Mouse (Mus musculus) MEL (cell line): ENCODE measurements around the gene Pla2g7. TPM values are rescaled to one million over a fixed set of nuclear protein-coding genes. Genes with fewer than 3 reads are reported as not detected.

ENCODE experiments used
- DNase-seq: peaks from one replicate; pipeline ENCODE4 v3.0.0; 2011; ENCODE audit warnings: low read depth, low spot score
- H3K27ac ChIP-seq: 2 replicates; pipeline ENCODE4 v1.5.1; 2012; ENCODE audit warnings: low read depth, mild to moderate bottlenecking, control low read depth, low read length, moderate library complexity; ENCODE audit not compliant: control insufficient read depth
- H3K27me3 ChIP-seq, 2 experiments: fragments of 150-350 bp in 1 of 2; sonication (generic) in 1 of 2; 2 replicates each; pipeline ENCODE4 v1.6.1; 2012; ENCODE audit warnings: low read length in 2 of 2, mild to moderate bottlenecking in 2 of 2, improper control_type of control experiment in 1 of 2, moderate library complexity in 1 of 2; ENCODE audit not compliant: insufficient read depth in 2 of 2, control insufficient read depth in 1 of 2
- H3K36me3 ChIP-seq, 2 experiments: 2 replicates each; pipeline ENCODE4 v1.6.1; 2012 to 2014; ENCODE audit warnings: low read length in 2 of 2, improper control_type of control experiment in 1 of 2, inconsistent platforms in 1 of 2, mild to moderate bottlenecking in 1 of 2; ENCODE audit not compliant: insufficient read depth in 2 of 2, control insufficient read depth in 1 of 2
- H3K4me1 ChIP-seq, 2 experiments: fragments of 150-350 bp in 1 of 2; sonication (generic) in 1 of 2; 2 replicates each; pipeline ENCODE4 v1.6.1; 2012; ENCODE audit warnings: low read length in 2 of 2, improper control_type of control experiment in 1 of 2, mild to moderate bottlenecking in 1 of 2; ENCODE audit not compliant: insufficient read depth in 2 of 2, control insufficient read depth in 1 of 2
- H3K4me3 ChIP-seq, 2 experiments: fragments of 150-350 bp in 1 of 2; sonication (generic) in 1 of 2; 2 replicates each; pipeline ENCODE4 v1.5.1; 2012; ENCODE audit warnings: low read depth in 2 of 2, low read length in 2 of 2, mild to moderate bottlenecking in 2 of 2, moderate library complexity in 2 of 2, control low read depth in 1 of 2, improper control_type of control experiment in 1 of 2; ENCODE audit not compliant: control insufficient read depth in 1 of 2, insufficient read depth in 1 of 2
- H3K79me2 ChIP-seq: 2 replicates; pipeline ENCODE4 v1.6.1; 2012; ENCODE audit warnings: mild to moderate bottlenecking, low read length, moderate library complexity; ENCODE audit not compliant: control insufficient read depth, poor library complexity, insufficient read depth
- H3K9ac ChIP-seq: 2 replicates; pipeline ENCODE4 v1.6.1; 2012; ENCODE audit warnings: low read depth, mild to moderate bottlenecking, control low read depth, low read length, moderate library complexity; ENCODE audit not compliant: control insufficient read depth, poor library complexity, severe bottlenecking
- H3K9me3 ChIP-seq: fragments of 150-350 bp; sonication (generic); replicated peaks from 2 replicates; pipeline ENCODE4 v1.6.1; 2012; ENCODE audit warnings: mild to moderate bottlenecking, low read length, improper control_type of control experiment, moderate library complexity; ENCODE audit not compliant: insufficient read depth
- CHD1 ChIP-seq: IDR thresholded peaks from 2 replicates; pipeline ENCODE4 v1.6.1; 2012; ENCODE audit warnings: low read depth, mild to moderate bottlenecking, inconsistent platforms, low read length, improper control_type of control experiment
- EP300 ChIP-seq, 2 experiments: IDR thresholded peaks; 2 replicates each; pipeline ENCODE4 v1.6.1; 2011; ENCODE audit warnings: improper control_type of control experiment in 2 of 2, low read length in 2 of 2, low read depth in 1 of 2, mild to moderate bottlenecking in 1 of 2
- ETS1 ChIP-seq: IDR thresholded peaks from 2 replicates; pipeline ENCODE4 v1.6.1; 2012; ENCODE audit warnings: low read depth, mild to moderate bottlenecking, inconsistent platforms, low read length, improper control_type of control experiment, moderate library complexity
- GATA1 ChIP-seq: IDR thresholded peaks from 2 replicates; pipeline ENCODE4 v1.6.1; 2011; ENCODE audit warnings: low read depth, low read length, improper control_type of control experiment
- HCFC1 ChIP-seq: IDR thresholded peaks from 2 replicates; pipeline ENCODE4 v1.6.1; 2012; ENCODE audit warnings: low read depth, mild to moderate bottlenecking, inconsistent platforms, low read length, improper control_type of control experiment, moderate library complexity
- MAX ChIP-seq: IDR thresholded peaks from 2 replicates; pipeline ENCODE4 v1.6.1; 2011; ENCODE audit warnings: low read length, improper control_type of control experiment
- MEF2A ChIP-seq: IDR thresholded peaks from 2 replicates; pipeline ENCODE4 v1.6.1; 2014; ENCODE audit warnings: low read depth, mild to moderate bottlenecking, inconsistent platforms, low read length, improper control_type of control experiment; ENCODE audit not compliant: poor library complexity, insufficient replicate concordance, severe bottlenecking; ENCODE audit errors: extremely low read depth
- MXI1 ChIP-seq: IDR thresholded peaks from 2 replicates; pipeline ENCODE4 v1.6.1; 2011; ENCODE audit warnings: mild to moderate bottlenecking, low read depth, low read length, improper control_type of control experiment
- MYB ChIP-seq: IDR thresholded peaks from 2 replicates; pipeline ENCODE4 v1.6.1; 2011; ENCODE audit warnings: mild to moderate bottlenecking, low read depth, low read length, improper control_type of control experiment
- MYC ChIP-seq: IDR thresholded peaks from 2 replicates; pipeline ENCODE4 v1.6.1; 2011; ENCODE audit warnings: low read depth, mild to moderate bottlenecking, low read length, improper control_type of control experiment, moderate library complexity
- NELFE ChIP-seq: IDR thresholded peaks from 2 replicates; pipeline ENCODE4 v1.6.1; 2011; ENCODE audit warnings: low read depth, low read length, improper control_type of control experiment
- POLR2AphosphoS2 ChIP-seq: IDR thresholded peaks from 2 replicates; pipeline ENCODE4 v1.6.1; 2011; ENCODE audit warnings: low read length, improper control_type of control experiment
- RAD21 ChIP-seq: IDR thresholded peaks from 2 replicates; pipeline ENCODE4 v1.6.1; 2011; ENCODE audit warnings: mild to moderate bottlenecking, low read depth, low read length, improper control_type of control experiment
- SIN3A ChIP-seq: IDR thresholded peaks from 2 replicates; pipeline ENCODE4 v1.6.1; 2012; ENCODE audit warnings: low read length, improper control_type of control experiment, inconsistent platforms
- TAL1 ChIP-seq: IDR thresholded peaks from 2 replicates; pipeline ENCODE4 v1.6.1; 2012; ENCODE audit warnings: mild to moderate bottlenecking, inconsistent platforms, low read length, moderate library complexity, mixed read lengths
- TBP ChIP-seq: IDR thresholded peaks from 2 replicates; pipeline ENCODE4 v1.8.0; 2011; ENCODE audit warnings: low read depth, low read length, improper control_type of control experiment
- TCF12 ChIP-seq: IDR thresholded peaks from 2 replicates; pipeline ENCODE4 v1.6.1; 2014; ENCODE audit warnings: low read depth, mild to moderate bottlenecking, inconsistent platforms, low read length, improper control_type of control experiment, moderate library complexity
- UBTF ChIP-seq: IDR thresholded peaks from 2 replicates; pipeline ENCODE4 v1.6.1; 2012; ENCODE audit warnings: low read depth, mild to moderate bottlenecking, inconsistent platforms, low read length, improper control_type of control experiment, moderate library complexity, borderline replicate concordance; ENCODE audit not compliant: insufficient read depth
- USF2 ChIP-seq, 2 experiments: IDR thresholded peaks; 2 replicates each; pipeline ENCODE4 v1.6.1; 2011 to 2012; ENCODE audit warnings: improper control_type of control experiment in 2 of 2, low read length in 2 of 2, borderline replicate concordance in 1 of 2, inconsistent platforms in 1 of 2, low read depth in 1 of 2, mild to moderate bottlenecking in 1 of 2; ENCODE audit not compliant: insufficient read depth in 1 of 2
- ZKSCAN1 ChIP-seq: IDR thresholded peaks from 2 replicates; pipeline ENCODE4 v1.6.1; 2012; ENCODE audit warnings: low read depth, mild to moderate bottlenecking, inconsistent platforms, low read length, improper control_type of control experiment, moderate library complexity
- ZNF384 ChIP-seq: IDR thresholded peaks from 2 replicates; pipeline ENCODE4 v1.6.1; 2012; ENCODE audit warnings: low read depth, mild to moderate bottlenecking, inconsistent platforms, low read length, improper control_type of control experiment
- polyA plus RNA-seq, 2 experiments: library from polyadenylated mRNA; stranded (reverse) in 1 of 2; unstranded in 1 of 2; fragments of >175 nt in 1 of 2; fragments of >200 nt in 1 of 2; gene quantifications; 2 replicates each; pipeline versions ENCODE4 v1.2.1 to v1.2.4; 2012; ENCODE audit warnings: low replicate concordance in 2 of 2, low read depth in 1 of 2; ENCODE audit not compliant: insufficient read length in 2 of 2, insufficient read depth in 1 of 2, missing spikeins in 1 of 2
- total RNA-seq: library from RNA; depleted of rRNA; stranded (reverse); fragments of 300-350 nt; gene quantifications from 2 replicates; pipeline ENCODE4 v1.2.3, GENCODE M21; 2012

Gene Pla2g7
- total and polyA plus RNA-seq, 3 experiments: not detected

- DNase-seq: no peak
These were observed 13.1 kb upstream of the Pla2g7 start for GRCm38 (mm10) chr17:43554516-43555403.

GRCm38 (mm10) chr17:43557104-43557503, 10.8 kb upstream of the Pla2g7 start:
- no peak for DNase-seq
- H3K27ac ChIP-seq: no peak overlapping the region

More at GRCm38 (mm10) chr17:43554516-43555403, 13.1 kb upstream of the Pla2g7 start:
- Histone ChIP-seq H3K79me2 (no peaks in the 10 kb centered on the region), H3K4me3 (no peak overlapping the region), H3K36me3 (no peaks in the 10 kb centered on the region), H3K27me3 (no peaks in the 10 kb centered on the region), H3K9ac (no peak overlapping the region), H3K9me3 (no peaks in the 10 kb centered on the region), H3K4me1 (no peaks in the 10 kb centered on the region), H3K27ac (no peak overlapping the region)
- no peak for TF ChIP-seq RAD21
- TF ChIP-seq ZKSCAN1: no peak
- no peak for TF ChIP-seq TCF12
- no peak for TF ChIP-seq SIN3A

GRCm38 (mm10) chr17:43557541-43558090, 10.3 kb upstream of the Pla2g7 start:
- H3K79me2 ChIP-seq: no peaks in the 10 kb centered on the region
- H3K4me3 ChIP-seq: no peak overlapping the region
- no peak for TF ChIP-seq MEF2A
- no peak for TF ChIP-seq TCF12
- no peak for TF ChIP-seq MYB
- no peak for TF ChIP-seq ZNF384
- TF ChIP-seq, all 39 proteins: peak for 0
- Histone ChIP-seq H3K36me3 (no peaks in the 10 kb centered on the region), H3K9me3 (no peaks in the 10 kb centered on the region), H3K9ac (no peak overlapping the region), H3K27ac (no peak overlapping the region), H3K4me1 (no peaks in the 10 kb centered on the region), H3K27me3 (no peaks in the 10 kb centered on the region)
- no peak for DNase-seq

More at GRCm38 (mm10) chr17:43557104-43557503, 10.8 kb upstream of the Pla2g7 start:
- Histone ChIP-seq H3K79me2 (no peaks in the 10 kb centered on the region), H3K27me3 (no peaks in the 10 kb centered on the region), H3K9me3 (no peaks in the 10 kb centered on the region), H3K36me3 (no peaks in the 10 kb centered on the region), H3K9ac (no peak overlapping the region), H3K4me1 (no peaks in the 10 kb centered on the region), H3K4me3 (no peak overlapping the region)
- TF ChIP-seq MEF2A (no peak), CHD1 (no peak), MAX (no peak), MYC (no peak), EP300 (IDR thresholded peaks at IDR 0.05; ENCODE audit: low read depth in 1 of 2, low read length in 2 of 2) (no peak), HCFC1 (no peak), USF2 (IDR thresholded peaks at IDR 0.05; ENCODE audit: borderline replicate concordance in 1 of 2, insufficient read depth in 1 of 2, low read depth in 1 of 2, low read length in 2 of 2) (no peak), TAL1 (no peak), MXI1 (no peak), ETS1 (no peak), TBP (no peak), NELFE (no peak), POLR2AphosphoS2 (no peak), UBTF (no peak), GATA1 (no peak), RAD21 (no peak)
